Mouse (Mus musculus): ENCODE results near the gene Rnls. TPM values are rescaled to one million over a fixed set of nuclear protein-coding genes. Genes with fewer than 3 reads are reported as not detected.
A peak's percentile ranks its signal among the peaks of the same experiment; 100 is the strongest.

Rnls gene
- polyA plus RNA-seq, 1 experiment from 2014 or later: not detected

DNA sequence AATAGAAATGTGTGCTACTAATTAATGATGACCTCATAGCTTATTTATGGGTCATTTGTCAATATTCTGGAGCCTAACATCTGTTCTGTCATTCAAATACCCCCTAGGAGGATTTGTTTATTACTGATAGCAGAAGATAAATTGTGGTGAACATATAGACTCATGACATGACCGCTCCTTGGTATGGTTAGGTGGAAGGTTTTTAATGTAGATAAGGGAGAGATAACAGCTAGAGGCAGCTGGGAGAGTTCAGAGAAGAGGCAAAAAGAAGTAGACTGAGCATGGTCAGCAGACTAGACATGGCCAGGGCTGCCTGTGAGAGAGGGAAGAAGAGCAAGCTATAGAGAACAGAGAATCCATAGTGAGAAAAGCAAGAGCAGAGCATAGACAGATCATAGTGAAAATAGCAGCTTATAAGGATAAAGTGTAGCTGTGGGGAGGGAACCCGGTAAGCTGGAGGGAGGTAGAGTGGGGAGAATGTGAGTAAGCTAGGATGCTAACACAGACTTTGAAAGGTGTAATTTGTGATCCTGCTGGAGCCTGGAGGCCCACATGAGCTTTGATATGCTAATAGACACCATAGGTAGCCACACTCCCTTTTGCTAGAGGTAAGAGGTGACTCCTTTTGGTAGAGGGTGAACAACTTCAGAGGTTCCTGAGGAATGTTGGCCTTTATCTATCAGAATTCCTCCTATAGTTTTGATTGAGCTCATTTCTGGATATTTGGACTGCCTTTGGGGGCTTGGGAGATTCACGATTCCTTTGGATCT, 127.7 kb downstream of the Rnls start:
- in situ Hi-C loops (cut with MboI; ENCODE audit: low pct_unique_long_range_greater_than_20kb): no loop called here
- ChIA-PET CTCF (interaction anchor here (1.1 to 1.3 kb wide), 3 partner anchors 10 to 520 kb away, joined by 3 to 5 read pairs (median 3); no protein-coding TSS in a partner anchor), POLR2A (no interaction called here)
- no peak for DNase-seq (ENCODE audit: low read depth, low spot score)
- no peak for ATAC-seq
- H3K27me3 ChIP-seq: peaks cover 42% of the 10 kb centered on the region
- TF ChIP-seq CTCF (IDR thresholded peaks at IDR 0.05): no peak

DNA sequence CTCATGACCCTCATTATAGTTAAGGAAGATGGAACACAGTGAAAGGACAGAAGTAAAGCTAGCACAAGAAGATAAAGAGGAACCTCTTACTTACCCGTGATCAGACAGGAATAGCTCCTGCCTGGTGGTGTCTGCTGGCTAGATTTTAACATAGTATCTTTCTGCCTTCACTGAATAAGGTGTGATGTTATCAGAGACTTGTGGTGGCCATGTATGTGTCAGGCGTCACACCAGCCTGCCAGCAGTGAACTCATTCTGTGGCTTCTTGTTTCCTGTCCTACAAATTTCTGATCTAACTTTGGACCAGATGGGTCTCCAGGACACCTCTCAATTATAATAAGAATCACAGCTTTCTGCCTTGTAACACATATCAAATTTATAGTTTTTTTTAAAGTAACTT, 129.7 kb downstream of the Rnls start:
- H3K27me3 ChIP-seq: peaks cover 55% of the 10 kb centered on the region
- no peak for TF ChIP-seq CTCF (IDR thresholded peaks at IDR 0.05)
- ChIA-PET POLR2A (no interaction called here), CTCF (interaction anchor here (0.9 kb wide), 1 partner anchor 11 kb away, joined by 3 read pairs; no protein-coding TSS in a partner anchor)
- ATAC-seq (no peak), DNase-seq (ENCODE audit: low read depth, low spot score) (no peak)
- in situ Hi-C loops (cut with MboI; ENCODE audit: low pct_unique_long_range_greater_than_20kb): no loop called here

DNA sequence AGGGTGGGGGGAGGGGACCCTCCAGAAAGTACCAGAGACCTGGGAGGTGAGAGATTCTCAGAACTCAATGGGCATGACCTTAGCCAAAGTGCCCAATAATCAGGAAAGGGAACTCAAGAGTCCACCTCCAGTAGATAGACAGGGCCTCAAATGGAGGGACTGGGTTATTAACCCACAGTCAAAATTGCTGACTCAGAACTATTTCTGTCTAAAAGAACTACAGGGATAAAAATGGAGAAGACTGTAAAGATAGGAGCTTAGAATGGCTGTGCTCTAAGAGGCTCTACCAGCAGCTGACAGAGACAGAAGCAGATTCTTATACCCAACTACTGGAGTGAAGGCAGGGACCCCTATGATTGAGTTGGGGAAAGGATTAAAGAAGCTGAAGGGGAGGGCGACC, 132.9 kb downstream of the Rnls start:
- ChIA-PET CTCF (interaction anchor here (1.1 to 1.3 kb wide), 2 partner anchors 10 to 33 kb away, joined by 3 read pairs; no protein-coding TSS in a partner anchor), POLR2A (no interaction called here)
- no peak for TF ChIP-seq CTCF (IDR thresholded peaks at IDR 0.05)
- ATAC-seq: no peak
- in situ Hi-C loops (cut with MboI; ENCODE audit: low pct_unique_long_range_greater_than_20kb): no loop called here
- no peak for DNase-seq (ENCODE audit: low read depth, low spot score)
- peaks cover 65% of the 10 kb centered on the region for H3K27me3 ChIP-seq

DNA sequence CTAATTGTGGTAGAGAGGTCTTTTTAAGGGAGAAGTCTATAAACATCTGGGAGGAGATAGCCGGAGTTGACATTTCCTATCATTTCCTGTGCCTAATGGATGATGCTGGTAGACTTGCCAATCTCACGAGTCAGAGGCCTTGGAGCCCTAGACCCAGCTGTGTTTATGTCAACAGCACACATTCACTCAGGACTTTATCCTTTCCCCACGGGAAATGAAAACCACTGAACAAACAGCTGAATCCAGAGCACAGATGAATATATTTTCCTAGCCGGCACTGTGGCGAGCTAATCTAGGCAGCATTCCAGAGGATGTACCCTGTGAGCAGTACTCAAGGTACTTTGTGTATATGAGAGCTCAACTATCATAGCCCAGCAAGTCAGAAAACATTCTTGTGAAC, 138.2 kb downstream of the Rnls start:
- ATAC-seq (no peak), DNase-seq (ENCODE audit: low read depth, low spot score) (no peak)

DNA sequence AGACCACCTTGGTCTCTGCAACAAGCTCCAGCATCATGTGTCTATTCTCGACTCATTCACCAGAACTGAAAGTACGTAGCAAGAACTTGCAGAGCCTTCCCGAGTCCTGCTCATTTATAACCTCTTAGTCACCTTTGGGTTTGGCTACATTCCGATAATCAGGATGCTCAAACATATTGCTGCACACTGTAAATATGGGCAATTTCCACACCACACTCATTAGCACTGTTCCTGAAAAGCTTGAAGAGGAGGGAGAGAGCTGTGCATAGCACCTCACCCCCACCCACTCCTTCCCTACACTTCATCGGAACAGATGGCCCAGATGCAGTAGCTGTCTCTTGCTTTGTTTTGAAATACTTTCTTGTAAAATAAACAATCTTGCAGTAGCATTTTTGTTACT, 139.9 kb downstream of the Rnls start:
- H3K27me3 ChIP-seq: peaks cover 74% of the 10 kb centered on the region
- TF ChIP-seq CTCF (IDR thresholded peaks at IDR 0.05): no peak
- ChIA-PET CTCF (interaction anchor here (1.1 to 2.2 kb wide), 3 partner anchors 10 to 92 kb away, joined by 3 to 8 read pairs (median 4); no protein-coding TSS in a partner anchor), POLR2A (no interaction called here)
- in situ Hi-C loops (cut with MboI; ENCODE audit: low pct_unique_long_range_greater_than_20kb): no loop called here
- no peak for ATAC-seq
- no peak for DNase-seq (ENCODE audit: low read depth, low spot score)

More for the DNA sequence above, 138.2 kb downstream of the Rnls start:
- peaks cover 73% of the 10 kb centered on the region for H3K27me3 ChIP-seq
- in situ Hi-C loops (cut with MboI; ENCODE audit: low pct_unique_long_range_greater_than_20kb): no loop called here
- POLR2A ChIA-PET: no interaction called here
- CTCF ChIA-PET: interaction anchor here (0.8 to 1.8 kb wide), 3 partner anchors 23 to 91 kb away, joined by 3 to 4 read pairs (median 3); no protein-coding TSS in a partner anchor
- TF ChIP-seq CTCF (IDR thresholded peaks at IDR 0.05): no peak

DNA sequence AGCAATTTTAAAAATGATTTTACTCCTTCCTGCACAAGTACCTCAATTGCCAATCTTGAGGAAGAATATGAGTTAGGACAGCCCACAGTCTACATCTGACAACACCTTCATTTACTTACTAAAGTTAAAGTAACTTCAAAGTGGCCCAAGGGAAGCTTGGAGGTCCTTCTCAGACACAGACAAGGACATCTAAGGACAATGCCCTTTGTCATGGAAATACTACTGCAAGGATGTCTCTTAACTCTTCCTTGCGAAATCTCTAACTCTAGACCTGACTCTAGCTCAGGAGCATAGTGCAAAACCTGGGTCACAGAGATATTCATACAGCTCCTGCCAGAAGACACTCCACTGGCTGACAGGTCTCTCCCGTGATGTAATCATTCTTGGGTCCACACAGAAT, 147.9 kb downstream of the Rnls start:
- ChIA-PET CTCF (interaction anchor here (1.2 kb wide), 1 partner anchor 12 kb away, joined by 5 read pairs; no protein-coding TSS in a partner anchor), POLR2A (interaction anchor here (0.6 kb wide), 1 partner anchor 113 kb away, joined by 3 read pairs; no protein-coding TSS in a partner anchor)
- H3K27me3 ChIP-seq: peaks cover 73% of the 10 kb centered on the region
- DNase-seq (ENCODE audit: low read depth, low spot score) (no peak), ATAC-seq (no peak)
- in situ Hi-C loops (cut with MboI; ENCODE audit: low pct_unique_long_range_greater_than_20kb): loop anchor here (5.0 to 25.0 kb wide), 2 partner anchors 118 to 732 kb away; no protein-coding TSS in a partner anchor
- no peak for TF ChIP-seq CTCF (IDR thresholded peaks at IDR 0.05)

DNA sequence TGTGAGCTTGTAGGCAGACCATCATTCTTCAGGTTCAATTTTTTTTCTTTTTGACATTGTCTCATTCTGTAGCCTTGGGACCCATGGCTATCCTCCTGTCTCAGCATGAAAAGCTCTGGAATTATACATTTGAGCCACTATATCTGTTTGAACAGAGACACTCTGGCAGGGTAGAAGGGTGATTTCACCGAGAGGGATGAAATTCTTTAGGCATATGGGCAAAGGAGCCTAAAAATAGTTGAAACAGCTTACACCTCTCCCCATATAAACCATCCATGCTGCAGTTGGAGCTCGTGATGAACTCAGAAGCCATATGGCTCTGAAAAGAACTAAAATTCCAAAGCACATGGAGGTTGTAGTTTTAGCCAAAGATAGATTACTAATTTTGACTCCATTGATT, 151.7 kb downstream of the Rnls start:
- peaks cover 59% of the 10 kb centered on the region for H3K27me3 ChIP-seq
- TF ChIP-seq CTCF (IDR thresholded peaks at IDR 0.05): no peak
- DNase-seq (ENCODE audit: low read depth, low spot score) (no peak), ATAC-seq (no peak)
- POLR2A ChIA-PET: no interaction called here
- in situ Hi-C loops (cut with MboI; ENCODE audit: low pct_unique_long_range_greater_than_20kb): loop anchor here (5.0 to 25.0 kb wide), 2 partner anchors 122 to 728 kb away; no protein-coding TSS in a partner anchor
- CTCF ChIA-PET: interaction anchor here (1.0 kb wide), 1 partner anchor 69 kb away, joined by 3 read pairs; no protein-coding TSS in a partner anchor

DNA sequence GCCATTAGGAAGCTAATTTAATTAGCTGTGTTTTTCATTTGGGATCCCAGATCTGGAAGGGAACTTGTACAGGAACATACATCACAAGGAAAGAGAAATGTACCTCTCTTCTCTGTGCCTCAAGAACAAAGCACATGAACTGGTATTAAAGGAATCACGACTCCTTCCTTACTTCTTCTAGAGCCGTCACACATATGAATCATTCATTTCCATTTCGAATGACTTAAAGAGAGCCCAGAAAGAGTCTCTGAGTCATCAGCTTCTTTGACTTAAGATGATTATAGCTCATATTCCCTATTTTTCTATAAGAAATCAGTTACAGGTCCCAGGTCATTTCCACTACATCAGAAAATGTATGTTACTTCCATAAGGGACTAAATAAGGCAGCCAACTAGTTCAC, 159.2 kb downstream of the Rnls start:
- in situ Hi-C loops (cut with MboI; ENCODE audit: low pct_unique_long_range_greater_than_20kb): loop anchor here (25.0 kb wide), 1 partner anchor 721 kb away; no protein-coding TSS in a partner anchor
- no peak for TF ChIP-seq CTCF (IDR thresholded peaks at IDR 0.05)
- no peak for ATAC-seq
- H3K27me3 ChIP-seq: peaks cover 67% of the 10 kb centered on the region
- DNase-seq (ENCODE audit: low read depth, low spot score): no peak
- ChIA-PET CTCF (interaction anchor here (0.8 to 12.7 kb wide), 8 partner anchors 11 to 517 kb away, joined by 3 to 220 read pairs (median 4); partner anchors contain the start of gene Pten), POLR2A (no interaction called here)

DNA sequence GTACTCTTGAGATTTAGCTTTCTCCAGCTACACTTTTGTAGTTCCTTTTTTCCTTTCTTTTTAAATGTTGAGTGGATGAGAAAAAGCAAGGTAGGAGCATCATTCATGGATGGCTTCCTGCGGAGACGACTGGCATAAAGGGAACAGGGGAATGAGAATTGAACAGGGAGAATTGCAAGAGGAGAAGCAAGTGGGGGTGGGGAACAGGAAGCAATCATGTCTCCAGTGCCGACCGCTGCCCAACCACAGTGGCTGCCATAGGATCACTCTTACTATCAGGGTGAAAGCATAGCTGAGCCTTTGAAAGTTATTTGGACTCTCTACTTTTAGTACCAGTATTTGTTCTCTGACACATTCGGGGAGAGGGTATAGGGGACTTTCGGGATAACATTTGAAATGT, 160.8 kb downstream of the Rnls start:
- ChIA-PET CTCF (interaction anchor here (1.2 to 12.7 kb wide), 2 partner anchors 24 to 476 kb away, joined by 3 to 220 read pairs; partner anchors contain the start of gene Pten), POLR2A (interaction anchor here (0.7 kb wide), 1 partner anchor 17 kb away, joined by 3 read pairs; no protein-coding TSS in a partner anchor)

DNA sequence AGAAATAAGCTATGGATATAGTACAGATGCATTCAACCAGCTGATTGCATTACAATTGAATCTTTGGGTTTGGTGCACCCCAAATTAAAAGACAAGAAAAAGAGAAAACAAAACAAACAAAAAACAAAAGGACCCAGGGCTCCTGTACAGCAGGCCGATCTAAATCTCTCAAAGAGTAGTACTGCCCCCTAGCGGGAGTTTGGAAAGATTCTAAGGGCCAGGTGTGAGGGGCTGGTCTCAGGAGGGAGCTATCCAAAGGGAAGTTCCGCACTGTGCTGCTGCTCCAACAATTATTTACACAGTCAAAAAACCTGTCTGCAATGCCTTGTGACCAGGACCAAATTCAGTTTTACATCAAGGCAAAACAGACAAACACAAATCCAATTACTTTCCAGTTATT, 165.1 kb downstream of the Rnls start:
- DNase-seq (ENCODE audit: low read depth, low spot score) (peak; percentile 33), ATAC-seq (peak; percentile 74)
- POLR2A ChIA-PET: interaction anchor here (0.6 to 5.5 kb wide), 3 partner anchors 101 to 478 kb away, joined by 3 to 49 read pairs (median 3); partner anchors contain the start of gene Pten
- peak; percentile 89 for TF ChIP-seq CTCF (IDR thresholded peaks at IDR 0.05)
- peaks cover 37% of the 10 kb centered on the region for H3K27me3 ChIP-seq
- CTCF ChIA-PET: interaction anchor here (0.6 to 12.7 kb wide), 29 partner anchors 9 to 513 kb away, joined by 3 to 220 read pairs (median 3); partner anchors contain the start of genes Atad1 and Pten
- in situ Hi-C loops (cut with MboI; ENCODE audit: low pct_unique_long_range_greater_than_20kb): loop anchor here (5.0 to 25.0 kb wide), 5 partner anchors 262 to 715 kb away; partner anchors contain the start of gene Pten

More for the DNA sequence above, 160.8 kb downstream of the Rnls start:
- ATAC-seq (no peak), DNase-seq (ENCODE audit: low read depth, low spot score) (no peak)
- peaks cover 73% of the 10 kb centered on the region for H3K27me3 ChIP-seq
- no peak for TF ChIP-seq CTCF (IDR thresholded peaks at IDR 0.05)
- in situ Hi-C loops (cut with MboI; ENCODE audit: low pct_unique_long_range_greater_than_20kb): loop anchor here (25.0 kb wide), 1 partner anchor 719 kb away; no protein-coding TSS in a partner anchor
